Mouse (Mus musculus): ENCODE data around the gene Pam16.

Pam16 gene

DNA sequence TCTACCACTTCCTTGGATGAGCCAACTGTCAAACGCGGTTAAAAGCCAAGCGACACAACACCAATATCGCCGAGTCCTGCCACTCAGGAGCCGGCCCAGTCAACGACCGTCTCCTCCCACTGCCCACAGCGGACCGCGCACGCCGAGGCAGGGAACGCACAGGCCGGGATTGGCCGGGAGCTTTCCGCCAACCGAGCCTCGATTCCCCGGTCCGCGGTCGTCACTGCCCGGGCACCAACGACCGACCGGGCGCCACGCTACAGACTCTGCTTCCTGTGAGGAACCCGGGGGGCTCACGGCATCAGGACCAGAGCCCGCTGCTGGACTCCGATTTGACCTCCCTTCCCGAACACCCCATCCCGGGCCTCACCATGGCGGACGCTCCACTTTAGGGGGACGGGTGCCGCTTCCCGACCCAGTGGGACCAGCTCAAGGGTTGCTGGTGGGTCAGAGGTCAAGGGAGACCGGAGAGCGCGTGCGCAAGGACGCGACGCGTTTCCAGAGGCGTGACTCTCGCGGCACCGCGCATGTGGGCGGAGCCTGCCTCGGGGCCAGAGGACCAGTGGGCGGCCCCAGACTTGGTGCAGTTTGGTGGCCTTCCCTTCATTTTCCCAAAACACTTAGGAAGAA, at the start of gene Pam16:
Gene Pam16 (minus strand): TSS at position 508 of the 630 bp plus-strand sequence.
- DNase-seq (ENCODE audit: low spot score) = peak; percentile 85

DNA sequence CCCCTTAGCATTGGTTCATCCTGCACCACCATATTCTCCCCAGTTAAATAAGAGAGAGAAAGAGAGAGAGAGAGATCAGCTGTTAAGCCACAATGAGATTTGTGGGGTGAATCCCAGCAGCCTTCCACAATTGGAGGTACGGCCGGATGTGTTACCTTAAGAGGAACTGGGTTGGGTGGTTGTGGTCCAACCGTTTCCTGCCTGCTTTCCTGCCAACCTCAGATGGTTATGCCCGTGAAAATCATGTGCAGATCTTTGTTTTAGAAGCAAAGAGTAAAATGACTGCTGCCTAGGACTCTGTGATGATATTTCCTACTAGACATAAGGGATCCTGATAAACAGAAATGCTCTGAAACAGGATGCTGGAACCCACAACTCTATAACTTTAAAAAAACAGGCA, 49.3 kb upstream of the Pam16 start:
- DNase-seq (ENCODE audit: low spot score) = no peak

DNA sequence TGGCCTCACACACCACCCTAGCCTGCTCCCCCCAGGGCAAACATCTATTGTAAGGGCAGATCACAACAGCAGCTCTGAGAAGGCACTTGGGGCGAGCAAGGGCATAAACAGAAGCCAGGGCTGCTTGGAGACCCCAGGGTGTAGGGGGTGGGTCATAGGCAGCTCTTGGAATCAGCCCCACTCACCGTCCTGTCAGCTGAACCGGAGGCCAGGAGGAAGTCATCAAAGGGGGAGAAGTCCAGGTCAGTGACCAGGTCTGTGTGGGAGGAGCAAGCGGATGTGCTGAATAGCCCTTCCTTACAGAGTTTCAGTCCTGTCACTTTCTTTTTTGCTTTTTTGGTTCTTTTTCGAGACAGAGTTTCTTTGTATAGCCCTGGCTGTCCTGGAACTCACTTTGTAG, 45.5 kb upstream of the Pam16 start:
- DNase-seq (ENCODE audit: low spot score) = no peak

DNA sequence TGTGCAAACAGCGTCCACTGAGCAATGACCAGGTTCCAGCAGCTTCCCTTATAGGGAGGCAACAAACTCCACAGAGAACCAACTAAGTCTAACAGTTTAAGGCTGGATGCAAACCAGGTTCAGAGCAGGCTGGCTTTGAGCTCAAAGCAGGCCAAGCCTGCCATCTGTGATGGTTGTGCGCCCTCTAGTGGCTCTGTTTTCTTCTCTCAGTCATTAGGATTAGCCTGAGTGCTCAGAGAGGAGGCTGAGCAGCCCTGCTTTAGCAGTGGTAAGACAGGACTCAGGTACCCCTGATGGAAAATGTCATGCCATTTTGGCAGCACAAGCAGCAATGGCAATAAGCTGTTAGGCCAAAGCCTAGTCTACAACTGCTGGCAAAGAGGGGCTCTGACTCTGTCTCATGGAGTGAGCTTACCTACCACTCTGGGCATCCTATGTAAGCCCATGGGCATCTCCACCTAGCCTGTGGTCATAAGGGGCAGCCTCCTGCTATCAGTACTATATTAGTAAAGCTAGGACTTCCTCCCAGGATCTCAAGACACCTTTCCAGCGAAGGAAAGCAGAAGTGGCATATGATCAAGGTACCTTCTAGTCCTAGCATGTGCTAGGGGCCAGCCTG, 42.5 kb upstream of the Pam16 start:
- peak; percentile 63 for DNase-seq (ENCODE audit: low spot score)

DNA sequence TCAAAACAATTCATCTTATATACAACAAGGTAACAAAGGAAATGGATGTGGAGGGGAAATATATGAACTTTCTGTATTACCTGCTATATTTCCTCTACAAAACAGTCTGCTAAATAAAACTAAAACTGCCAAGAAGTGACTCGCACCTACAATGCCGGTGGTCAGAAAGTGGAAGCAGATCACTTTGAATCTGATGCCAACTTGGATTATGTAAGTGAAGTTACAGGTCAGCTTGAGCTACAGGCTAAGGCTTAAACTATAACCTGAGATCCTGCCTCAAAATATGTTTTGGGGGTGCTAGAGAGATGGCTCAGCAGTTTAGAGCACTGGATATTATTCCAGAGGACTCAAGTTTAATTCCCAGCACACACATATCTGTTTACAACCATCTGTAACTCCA, 40.9 kb upstream of the Pam16 start:
- no peak for DNase-seq (ENCODE audit: low spot score)

DNA sequence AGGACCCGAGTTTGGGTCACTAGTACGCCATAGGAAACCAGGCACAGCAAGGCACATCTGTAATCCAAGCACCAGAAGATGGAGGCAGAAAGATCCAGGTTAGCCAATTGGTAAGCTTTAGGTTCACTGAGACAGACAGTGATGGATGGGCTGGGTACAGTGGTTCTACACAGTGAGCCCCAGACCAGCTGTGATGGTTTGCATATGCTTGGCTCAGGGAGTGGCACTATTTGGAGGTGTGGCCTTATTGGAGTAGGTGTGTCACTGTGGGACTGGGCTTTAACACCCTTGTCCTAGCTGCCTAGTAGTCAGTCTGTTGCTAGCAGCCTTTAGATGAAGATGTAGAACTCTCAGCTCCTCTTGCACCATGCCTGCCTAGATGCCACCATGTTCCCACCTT, 39.0 kb upstream of the Pam16 start:
- no peak for DNase-seq (ENCODE audit: low spot score)

DNA sequence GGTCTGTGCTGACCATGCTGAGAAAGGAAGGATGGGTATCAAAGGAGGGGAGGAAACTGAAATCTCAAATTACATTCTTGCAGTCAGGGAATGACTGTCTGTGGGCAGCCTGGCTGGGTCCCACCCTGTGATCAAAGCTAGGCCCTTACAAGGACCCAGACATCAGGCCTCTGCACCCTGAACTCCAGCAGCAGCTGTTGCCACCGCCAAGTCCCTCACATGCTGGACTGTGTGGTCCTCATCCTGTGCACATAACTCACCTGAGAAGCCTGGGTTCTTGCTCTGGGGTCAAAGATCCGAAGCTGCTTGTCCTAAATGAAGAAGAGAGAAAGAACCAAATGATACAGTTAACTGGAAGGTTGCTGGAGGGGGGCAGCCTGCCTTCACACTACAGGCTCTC, 36.8 kb upstream of the Pam16 start:
- DNase-seq (ENCODE audit: low spot score) = no peak

DNA sequence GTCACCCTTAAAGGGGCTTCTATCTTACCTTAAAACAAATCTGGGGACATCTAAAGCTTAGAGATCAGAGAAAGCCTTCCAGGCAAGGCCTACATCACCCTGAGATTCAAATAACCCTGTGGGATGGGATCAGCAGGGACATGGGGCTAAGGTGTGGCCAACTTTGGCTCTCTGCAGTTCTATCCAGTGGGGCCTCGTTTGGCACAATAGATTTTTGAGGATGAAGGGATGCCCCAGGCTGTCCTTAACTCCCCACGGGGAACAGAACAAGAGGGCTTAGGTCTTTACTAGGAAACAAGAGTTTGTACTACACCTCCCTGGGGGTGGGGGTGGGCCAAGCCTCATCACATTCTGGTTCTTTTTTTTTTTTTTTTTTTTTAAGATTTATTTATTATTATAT, 34.5 kb upstream of the Pam16 start:
- no peak for DNase-seq (ENCODE audit: low spot score)

DNA sequence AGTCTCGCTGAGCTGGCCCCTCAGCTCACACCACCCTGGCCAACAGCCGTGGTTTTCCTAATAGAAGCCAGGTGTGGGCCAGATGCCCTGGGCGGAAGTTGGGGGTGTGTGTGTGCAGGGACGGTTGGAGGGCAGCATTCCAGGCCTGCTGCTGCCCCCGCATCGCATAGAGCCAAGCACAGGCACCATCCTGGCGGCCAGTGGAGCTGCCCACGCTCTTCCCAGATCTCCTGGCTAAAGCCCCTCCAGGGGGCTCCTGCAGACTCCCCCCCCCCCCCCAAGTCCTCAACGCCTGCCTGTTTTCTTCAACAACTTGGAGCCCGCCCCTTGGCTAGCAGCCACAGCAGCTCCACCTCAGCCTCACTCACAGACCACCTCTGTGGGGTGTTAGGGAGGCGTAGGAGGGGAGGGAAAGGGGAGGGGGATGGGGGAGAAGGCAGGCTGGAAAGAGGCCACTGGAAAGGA, 34.0 kb upstream of the Pam16 start:
- peak; percentile 69 for DNase-seq (ENCODE audit: low spot score)

DNA sequence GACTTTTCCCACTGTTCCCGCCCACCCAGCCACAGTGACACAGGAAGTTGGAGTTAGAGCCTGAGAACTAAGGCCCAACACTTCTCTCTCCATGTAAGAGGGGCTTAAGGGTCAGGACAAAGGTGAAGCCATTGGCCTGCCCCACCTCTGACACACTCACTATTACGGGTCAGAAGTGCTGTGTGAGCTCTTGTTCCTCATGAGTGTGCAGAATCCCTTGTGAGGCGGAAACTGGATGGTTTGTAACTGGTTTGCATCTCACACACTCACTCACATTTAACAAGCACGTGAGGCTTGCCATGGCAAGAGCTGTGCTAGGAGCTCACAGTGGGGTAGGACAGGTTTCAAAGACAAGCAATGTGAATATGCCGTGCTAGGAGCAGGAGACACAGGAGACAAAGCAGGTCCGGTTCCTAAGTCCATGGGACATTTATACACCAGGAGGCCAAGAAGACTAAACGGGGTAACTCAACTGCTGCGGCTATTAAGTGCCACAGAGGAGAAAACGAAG, 31.8 kb upstream of the Pam16 start:
- no peak for DNase-seq (ENCODE audit: low spot score)

DNA sequence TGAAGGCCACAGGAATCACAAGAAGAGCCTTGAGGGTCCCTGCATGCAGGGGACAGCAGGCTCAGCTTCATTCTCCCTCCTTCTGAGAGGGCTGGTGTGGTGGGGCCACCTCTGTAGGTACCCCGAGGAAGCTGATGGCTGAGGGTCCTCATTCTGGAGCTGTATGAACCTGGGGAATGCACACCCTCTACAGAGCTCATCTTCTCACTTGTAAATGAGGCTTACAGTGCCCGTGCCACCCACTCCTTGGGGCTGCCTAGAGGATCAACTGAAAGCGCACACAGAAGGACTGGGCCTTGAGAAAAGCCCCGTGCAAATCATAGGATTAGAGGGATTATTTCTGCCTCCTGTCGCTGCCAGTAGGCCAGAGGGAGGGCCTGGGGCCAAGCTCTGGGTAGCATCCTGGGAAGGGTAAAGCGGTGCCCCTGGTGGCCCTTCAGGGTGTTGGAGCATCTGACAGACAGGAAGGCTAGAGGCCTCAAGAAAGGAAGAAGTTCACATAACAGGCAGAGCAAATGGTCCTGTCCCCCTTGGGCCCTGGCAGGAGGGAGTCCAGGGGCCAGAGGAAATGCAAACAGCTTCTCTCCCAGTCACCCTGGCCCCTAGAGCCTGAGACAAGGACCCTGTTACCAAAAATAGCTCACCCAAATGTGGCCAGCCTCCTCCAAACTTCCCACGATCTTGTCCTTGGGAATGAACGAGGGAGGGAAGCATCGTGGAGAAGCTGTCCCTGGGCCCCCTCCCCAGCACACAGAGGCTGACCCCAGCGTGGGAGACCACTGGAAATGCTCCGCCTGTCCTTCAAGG, 31.2 kb upstream of the Pam16 start:
- DNase-seq (ENCODE audit: low spot score) = peak; percentile 37

DNA sequence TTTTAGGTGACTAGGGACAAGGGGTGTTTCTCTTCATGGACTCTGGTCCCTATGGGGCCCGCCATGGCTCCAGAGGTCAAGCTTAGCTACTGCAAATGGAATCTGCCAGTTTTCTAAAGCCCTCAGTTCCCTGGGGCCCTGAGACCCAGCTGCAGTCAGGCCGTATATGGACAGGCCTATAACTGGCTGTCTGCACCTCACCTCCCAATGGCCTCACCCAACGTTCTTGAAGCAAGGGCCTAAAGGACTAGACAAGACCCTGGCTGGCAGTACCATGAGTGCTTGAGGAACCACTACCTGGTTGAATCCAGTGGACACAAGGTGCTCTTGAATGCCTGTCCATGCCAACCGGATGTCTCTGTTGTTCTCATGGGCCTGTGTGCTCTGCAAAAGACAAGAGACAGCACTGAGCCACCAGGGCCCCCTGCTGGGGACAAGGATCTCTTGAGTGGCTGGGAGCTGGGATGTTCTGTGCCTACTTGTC, 30.5 kb upstream of the Pam16 start:
- no peak for DNase-seq (ENCODE audit: low spot score)

DNA sequence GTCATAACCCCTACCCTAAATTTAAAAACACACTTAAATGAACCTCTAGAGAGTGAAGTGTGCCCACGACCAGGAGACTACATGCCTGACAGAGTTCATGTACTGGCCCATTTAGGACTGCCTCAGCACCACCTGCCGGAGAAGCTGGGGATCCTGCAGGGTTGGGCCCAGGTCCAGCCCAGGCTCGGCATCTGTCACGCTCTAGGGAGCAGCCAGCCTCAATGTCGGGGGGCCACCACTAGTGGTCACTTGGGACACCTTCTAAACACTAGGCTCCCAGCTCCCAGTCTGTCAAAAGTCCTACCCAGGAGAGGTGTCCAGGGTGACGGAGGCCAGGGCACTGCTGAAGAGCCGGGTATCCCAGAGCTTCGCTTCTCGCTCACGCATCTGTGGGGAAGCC, 29.9 kb upstream of the Pam16 start:
- DNase-seq (ENCODE audit: low spot score) = no peak

DNA sequence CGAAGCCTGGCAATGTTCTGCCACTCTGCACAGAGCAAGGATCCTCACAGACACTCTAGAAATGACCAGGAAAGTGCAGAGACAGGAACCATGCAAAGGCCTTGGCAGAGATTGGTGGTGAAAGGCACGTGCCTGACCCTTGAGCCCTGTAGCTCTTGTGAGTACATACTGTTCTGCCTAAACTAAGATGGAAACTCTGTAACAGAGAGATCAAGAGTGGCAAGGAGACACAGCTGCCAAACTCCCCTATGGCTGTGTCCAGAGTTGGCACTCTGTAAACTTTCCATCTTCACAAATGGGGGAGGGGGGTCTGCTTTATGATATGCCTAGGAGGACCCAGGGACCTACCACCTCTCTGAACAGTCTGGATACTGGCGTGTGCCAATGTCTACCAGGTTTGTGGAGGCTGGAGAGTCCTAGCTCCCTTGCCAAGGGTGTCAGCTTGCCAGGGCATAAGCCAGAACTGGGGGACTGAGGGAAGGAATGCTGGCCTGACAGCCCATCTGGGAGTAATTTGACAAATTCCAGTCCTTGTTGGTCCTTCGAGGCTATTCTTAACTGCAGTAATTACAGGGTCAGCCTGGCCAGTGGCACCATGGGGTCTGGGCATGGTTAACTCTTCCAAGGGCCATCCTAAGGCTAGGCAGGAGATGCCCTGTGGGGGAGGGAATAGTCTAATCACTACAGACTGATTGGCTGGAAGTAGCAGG, 28.1 kb upstream of the Pam16 start:
- DNase-seq (ENCODE audit: low spot score) = no peak

DNA sequence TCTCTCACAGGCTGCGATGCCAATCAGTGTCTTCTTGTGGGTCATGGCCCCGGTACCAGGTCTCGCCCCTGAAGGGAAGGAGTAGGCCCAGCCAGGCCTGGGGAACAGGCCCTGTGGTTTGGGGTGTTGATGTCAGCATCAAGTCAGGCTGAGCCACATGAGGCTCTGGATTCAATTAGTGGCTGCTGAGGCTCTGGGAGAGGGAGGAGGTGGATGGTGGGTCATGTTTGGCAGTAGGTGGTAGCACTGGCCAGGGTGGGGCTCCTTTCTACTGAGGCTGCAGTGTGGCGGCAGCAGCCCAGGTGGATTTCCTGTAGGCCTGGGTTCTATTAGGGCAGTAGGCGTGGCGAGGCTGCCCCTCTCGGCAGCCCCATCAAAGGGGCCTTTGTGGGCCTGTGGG, 26.8 kb upstream of the Pam16 start:
- no peak for DNase-seq (ENCODE audit: low spot score)

DNA sequence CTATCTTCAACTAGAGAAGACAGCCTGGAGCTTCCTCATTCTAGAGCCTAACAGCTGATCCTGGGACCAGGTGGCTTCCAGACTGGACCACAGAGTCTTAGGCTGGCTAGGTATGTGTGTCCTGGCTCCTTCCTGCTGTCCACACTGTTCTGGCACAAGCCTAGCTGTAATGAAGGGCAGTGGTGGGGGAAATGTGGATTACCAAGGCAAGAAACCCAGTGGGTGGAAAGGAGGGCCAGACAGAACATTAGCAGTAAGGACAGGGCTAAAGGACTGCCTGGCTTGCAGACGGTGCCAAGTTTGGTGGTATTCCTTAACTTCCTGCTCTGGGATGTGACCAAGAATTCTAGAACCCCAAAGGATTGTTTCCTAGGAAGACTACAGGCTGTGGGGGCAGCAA, 26.3 kb upstream of the Pam16 start:
- DNase-seq (ENCODE audit: low spot score) = no peak

DNA sequence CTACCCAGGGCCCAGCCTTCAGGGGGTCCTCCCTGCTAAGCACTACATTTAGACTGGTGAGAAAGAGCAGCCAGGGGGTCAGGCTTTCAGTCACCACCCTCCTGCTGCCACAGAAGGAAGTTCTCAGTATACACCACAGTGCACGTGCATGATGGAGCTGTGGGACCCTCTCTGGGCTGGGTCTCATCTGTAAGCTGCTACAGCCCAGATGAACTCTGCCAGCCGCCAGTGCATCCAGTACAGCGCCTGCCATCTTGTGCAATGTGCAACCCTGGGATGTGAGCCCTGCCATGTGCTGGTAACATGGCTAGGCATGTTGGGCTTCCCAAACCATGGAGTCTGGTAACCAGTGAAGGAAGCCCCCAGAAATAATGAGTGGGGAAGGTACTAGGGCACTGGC, 25.4 kb upstream of the Pam16 start:
- DNase-seq (ENCODE audit: low spot score) = no peak

DNA sequence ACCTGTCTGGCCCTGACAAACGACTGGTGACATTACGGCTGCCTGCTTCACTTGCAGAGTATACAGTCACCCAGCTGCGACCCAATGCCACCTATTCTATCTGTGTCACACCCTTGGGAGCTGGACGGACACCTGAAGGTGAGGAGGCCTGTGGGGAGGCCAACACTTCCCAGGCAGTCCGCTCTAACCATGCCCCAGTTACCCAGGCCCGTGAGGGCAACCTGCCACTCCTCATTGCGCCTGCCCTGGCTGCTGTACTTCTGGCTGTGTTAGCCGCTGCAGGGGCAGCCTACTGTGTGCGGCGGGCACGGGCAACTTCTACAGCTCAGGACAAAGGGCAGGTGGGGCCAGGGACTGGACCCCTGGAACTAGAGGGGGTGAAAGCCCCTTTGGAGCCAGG, 24.9 kb upstream of the Pam16 start:
- no peak for DNase-seq (ENCODE audit: low spot score)

DNA sequence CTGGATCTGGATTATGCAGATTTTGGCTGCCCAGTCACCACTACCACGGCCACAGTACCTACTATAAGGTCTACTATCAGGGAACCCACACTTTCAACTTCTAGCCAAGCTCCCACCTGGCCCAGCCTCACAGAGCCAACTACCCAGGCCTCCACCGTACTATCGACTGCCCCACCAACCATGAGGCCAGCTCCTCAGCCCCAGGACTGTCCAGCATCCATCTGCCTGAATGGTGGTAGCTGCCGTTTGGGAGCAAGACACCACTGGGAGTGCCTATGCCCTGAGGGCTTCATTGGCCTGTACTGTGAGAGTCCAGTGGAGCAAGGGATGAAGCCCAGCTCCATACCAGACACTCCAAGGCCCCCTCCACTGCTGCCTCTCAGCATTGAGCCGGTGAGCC, 24.4 kb upstream of the Pam16 start:
- no peak for DNase-seq (ENCODE audit: low spot score)

DNA sequence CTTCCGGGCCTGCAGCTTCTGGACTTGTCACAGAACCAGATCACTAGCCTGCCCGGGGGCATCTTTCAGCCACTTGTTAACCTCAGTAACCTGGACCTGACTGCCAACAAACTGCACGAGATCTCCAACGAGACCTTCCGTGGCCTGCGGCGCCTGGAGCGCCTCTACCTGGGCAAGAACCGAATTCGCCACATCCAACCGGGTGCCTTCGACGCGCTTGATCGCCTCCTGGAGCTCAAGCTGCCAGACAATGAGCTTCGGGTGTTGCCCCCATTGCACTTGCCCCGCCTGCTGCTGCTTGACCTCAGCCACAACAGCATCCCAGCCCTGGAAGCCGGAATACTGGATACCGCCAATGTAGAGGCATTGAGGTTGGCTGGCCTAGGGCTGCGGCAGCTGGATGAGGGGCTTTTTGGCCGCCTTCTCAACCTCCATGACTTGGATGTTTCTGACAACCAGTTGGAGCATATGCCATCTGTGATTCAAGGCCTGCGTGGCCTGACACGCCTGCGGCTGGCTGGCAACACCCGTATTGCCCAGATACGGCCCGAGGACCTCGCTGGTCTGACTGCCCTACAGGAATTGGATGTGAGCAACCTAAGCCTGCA, 23.7 kb upstream of the Pam16 start:
- no peak for DNase-seq (ENCODE audit: low spot score)

DNA sequence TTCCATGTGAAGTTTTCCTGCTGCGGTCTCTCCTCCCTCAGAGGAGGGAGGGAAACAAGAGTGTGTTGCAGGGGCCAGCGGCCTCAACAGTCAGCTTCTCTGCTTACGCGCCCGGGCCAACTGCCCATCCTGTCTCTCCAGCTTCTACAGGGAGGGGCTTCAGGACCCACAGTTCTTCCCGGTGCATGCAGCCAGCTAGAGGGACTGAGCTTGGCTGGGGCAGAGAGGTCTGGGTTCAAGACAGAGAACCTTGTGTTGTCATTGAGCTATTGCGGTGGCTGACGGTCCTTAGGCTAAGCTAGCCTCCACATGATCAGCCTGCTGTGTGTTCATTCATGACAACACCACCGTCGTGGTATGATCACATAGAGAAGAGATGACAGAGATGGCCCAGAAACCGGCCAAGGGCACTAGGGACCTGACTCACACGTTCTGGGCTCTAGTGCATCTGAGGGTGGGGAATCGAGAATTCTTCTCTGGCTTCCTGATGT, 22.9 kb upstream of the Pam16 start:
- no peak for DNase-seq (ENCODE audit: low spot score)

DNA sequence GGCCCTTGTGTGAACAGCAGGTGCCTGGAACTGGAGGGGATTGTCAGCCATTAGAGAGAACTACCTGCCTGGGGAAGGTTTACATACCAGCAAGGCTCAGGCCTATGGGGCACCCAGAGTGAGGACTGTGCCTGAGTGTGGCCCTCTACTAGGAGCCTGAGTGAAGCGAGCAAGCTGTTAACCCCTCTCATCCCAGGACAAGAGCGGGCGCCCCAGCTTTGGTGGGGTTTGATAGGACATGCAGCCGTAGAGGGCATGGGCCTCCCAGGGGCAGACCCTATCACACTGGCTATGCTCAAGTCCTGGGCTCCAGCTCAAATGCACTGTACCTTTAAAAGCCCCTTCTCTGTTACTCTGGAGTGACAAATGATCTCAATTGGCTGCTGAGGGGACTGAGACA, 22.0 kb upstream of the Pam16 start:
- DNase-seq (ENCODE audit: low spot score) = no peak

Data from ovary, adult 18-20 months (tissue).